Mouse (Mus musculus) lung, postnatal 10 days (tissue): ENCODE measurements around the gene Nrros.

Experiments
- DNase-seq: peaks from one replicate; pipeline ENCODE4 v3.0.0; 2021

Gene Nrros

GRCm38 (mm10) chr16:32160742-32161323 lies 4.6 kb downstream of the Nrros start:
- DNase-seq: no peak

GRCm38 (mm10) chr16:32158966-32159365 lies 6.4 kb downstream of the Nrros start:
- DNase-seq: no peak

DNA sequence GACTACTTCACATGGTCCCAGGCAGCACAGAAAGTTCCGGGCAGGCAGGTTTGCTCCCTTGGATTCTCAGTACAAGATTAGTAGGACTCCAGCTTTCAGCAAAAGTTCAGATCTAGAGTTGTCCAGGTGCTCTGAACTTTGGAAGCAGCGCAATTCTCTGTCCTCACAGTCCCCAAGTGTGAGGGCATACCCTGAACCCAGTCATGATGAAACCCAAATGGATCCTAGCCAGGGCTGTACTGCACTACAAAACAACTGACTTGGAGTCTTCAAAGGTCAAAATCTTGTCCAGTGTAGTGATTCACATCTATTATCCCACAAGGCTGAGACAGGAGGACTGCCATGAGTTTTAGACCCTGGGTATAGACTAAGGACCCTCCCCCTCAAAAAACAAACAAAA lies 8.0 kb downstream of the Nrros start:
- DNase-seq: no peak

GRCm38 (mm10) chr16:32156719-32157118 lies 8.7 kb downstream of the Nrros start:
- DNase-seq: no peak

GRCm38 (mm10) chr16:32154437-32154836 lies 11.0 kb downstream of the Nrros start:
- peak; percentile 38 for DNase-seq

- DNase-seq: no peak
Measured at GRCm38 (mm10) chr16:32153976-32154375, 11.4 kb downstream of the Nrros start.

- no peak for DNase-seq
Measured at GRCm38 (mm10) chr16:32147589-32148207, 17.7 kb downstream of the Nrros start.

DNA sequence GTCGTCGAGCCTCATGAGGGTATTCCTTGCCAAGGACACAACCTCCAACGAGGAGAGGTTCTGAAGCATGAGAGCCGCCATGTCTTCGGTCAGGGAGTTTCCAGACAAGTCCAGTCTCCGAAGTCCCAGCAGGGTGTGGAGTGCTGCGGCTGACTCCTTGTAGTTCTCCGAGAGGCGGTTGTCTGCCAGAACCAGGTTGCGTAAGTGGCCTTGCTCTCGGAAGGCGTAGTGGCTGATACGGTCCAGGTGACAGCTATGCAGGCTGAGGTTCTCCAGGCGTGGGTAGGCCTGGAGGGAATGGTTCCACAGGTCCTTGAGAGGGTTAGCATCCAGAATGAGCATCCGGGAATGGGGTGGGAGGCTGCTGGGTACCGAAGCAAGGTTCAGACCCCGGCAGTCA lies 20.8 kb downstream of the Nrros start:
- DNase-seq: no peak

DNA sequence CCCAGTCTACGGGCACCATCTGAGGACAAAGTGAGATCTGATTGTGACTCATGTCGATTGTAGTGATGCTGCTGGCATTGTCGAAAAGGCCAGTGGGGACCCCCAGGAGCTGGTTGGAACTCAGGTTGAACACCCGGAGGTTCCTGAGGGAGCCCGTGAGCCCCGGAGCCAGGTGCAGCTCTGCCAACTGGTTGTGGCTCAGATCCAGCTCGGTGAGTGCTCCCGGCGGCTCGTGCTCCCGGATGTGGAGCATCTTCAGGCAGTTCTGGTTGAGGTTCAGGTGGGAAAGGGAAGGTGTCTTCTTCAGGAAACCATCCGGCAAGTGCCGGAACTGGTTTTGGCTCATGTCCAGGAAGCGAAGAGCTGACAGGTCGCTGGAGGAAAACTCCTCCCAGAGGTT lies 21.6 kb downstream of the Nrros start:
- DNase-seq: no peak

GRCm38 (mm10) chr16:32138954-32139353 lies 26.4 kb downstream of the Nrros start:
- DNase-seq: no peak

DNA sequence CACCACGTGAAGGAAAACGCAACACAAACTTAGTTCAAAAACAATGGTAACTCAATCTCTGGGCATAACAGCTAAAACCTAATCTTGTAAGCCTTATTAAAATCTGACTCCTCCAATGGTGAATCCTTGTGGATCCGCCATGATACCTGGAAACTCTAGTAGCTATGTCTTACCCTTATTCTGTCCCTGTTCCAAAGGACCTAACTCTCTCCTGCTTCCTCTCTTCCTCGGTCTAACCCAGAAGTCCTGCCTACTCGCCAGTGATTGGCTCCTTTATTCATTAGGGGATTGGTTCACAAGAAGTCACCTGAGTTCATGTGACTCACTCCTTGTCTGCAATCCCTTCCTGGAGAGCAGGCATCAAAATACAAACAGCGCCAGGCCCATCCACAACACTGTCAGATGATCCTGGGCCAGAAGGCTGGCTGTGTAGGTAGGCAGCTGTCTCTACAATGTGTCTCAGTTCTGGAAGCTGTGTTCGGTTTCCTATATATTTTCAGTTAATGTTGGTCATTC lies 29.5 kb downstream of the Nrros start:
- no peak for DNase-seq

- no peak for DNase-seq
Measured at GRCm38 (mm10) chr16:32133148-32133547, 32.2 kb downstream of the Nrros start.

DNA sequence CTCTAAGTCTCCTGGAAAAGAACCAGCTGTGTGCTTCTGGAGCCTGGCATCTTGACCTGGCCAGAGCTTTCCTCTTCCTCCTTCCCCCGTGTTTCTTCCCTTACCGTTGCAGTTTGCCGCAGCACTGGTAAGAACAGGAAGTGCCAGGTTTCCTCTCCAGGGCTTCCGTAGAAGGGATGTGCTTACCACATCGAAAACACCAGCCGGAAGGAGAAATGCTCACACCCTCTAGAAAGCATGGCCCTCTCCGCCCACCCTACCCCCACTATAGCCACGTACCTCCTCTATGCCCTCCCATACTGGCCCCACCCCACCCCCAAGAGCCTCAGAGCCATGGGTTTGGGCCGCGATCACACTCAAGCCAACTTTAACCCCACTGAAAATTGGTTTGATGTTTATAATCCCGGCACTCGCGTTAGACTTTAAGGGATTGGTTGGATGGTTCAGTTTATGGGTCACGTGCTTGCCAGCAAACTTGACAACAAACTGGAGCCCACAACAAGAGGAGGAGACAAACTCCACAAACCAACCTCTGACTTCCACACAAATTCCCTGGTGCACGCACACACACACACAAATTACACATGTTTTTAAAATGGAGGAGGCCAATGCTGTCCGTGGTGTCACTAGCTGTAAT lies 35.1 kb downstream of the Nrros start:
- DNase-seq: peak; percentile 79

DNA sequence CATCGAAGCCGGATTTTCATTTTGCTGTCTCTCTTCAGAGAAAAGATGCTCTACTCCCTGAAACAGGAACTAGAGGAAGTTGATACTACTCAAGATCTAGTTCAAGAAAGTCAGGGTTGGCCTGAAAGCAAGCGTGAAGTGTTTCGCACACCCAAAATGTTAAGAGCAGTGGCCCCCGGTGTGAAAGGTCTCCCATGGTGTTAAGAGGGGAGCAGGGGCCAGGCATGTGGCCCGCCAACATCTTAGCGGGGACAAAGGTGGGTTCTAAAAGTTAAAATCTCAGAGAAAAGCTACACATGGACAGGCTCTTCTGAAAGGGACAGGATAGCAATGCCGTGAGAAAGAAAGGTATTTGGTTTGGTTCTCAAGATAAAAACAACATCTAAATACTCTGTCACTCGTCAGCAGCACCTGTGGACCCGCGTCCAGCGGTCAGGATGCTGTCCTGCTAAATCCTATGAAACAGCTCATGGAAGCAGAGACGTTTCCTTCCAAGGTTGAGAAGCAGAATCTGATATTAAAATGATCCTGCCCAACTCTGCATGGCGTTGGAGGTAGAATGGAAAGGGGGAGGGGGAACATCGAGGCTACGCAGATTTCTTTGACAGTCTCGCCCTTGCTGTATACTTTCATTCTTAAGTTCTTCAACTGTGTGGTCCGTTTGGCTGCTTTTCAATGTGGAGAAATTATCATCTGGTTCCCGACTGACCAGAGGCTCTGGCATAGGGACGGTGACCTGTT lies 35.8 kb downstream of the Nrros start:
- no peak for DNase-seq

DNA sequence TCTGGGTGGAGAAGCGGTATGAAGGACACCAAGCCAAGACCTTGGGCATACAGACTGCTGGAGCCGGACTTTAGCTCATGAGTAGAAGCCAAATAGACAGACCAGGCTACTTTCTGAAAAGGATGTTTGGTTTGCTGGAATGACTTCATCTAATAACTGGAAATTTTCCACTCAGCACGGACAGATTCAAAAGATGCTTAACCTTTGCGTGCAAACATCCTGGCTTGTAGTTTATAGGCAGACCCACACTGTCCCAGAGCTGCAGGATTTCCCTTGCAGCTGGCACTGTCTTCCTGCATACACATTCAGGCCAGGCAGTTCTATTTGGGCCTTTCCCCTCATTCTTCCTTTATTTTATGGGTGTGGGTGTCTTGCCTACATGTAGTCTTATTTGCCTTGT lies 38.3 kb downstream of the Nrros start:
- peak; percentile 65 for DNase-seq

DNA sequence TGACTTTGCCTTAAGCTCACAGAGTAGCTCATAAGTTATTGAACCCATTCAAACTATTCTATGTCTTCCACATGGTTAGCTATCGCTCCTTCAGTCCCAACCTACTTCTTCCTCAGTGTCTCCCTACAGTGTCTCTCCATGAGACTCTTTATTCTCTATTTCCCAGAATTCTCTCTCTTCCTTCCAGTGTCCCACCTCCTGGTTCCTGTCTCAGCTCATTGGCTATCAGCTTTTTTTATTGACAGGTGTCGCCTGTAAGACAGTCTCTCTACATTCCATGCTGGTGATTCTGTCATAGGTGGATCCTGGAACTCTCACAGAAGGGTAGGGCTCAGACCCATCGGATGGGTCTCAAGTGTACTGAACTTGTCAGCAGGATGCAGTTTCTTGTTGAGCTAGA lies 40.0 kb downstream of the Nrros start:
- no peak for DNase-seq

DNA sequence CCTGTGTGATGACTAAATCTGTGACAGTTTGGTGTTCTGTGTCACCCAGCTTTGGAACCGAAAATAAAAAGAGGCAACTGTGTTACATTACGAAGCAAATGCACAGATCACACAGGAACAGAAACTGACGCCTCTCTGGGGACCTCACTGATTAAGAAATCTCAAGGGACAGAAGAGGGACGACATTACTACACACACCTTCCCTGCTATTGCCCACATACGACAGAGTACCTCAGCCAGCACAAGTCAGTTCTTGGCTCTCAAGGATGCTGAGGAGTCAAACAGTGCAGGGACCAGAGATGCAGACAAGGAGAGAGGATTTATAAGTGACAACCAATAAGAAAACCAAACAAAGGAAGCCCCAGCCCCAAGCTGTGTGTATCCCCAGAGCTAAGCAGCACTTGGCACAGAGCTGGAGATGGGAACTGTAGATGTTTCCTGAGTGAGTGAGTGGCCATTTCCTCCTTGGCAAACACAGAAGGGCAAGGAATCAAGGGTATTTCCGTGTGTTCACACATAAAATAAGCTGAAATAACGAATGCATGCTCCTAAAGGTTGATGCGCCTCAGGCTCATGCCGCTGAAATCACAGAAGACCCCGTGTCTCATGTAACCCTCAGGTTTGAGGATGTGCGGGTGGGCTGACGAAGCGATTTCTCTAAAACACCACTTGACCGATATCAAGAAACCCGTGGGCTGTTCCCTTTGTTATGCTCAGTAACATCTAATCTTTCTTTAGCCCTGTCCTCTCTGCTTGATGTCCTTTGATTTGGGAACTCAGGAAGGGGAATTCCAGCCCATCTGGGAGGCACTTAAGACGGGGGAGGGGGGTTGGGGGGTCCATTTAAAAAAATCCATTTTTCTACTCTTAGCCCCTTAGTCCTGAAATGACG lies 40.7 kb downstream of the Nrros start:
- peak; percentile 68 for DNase-seq

DNA sequence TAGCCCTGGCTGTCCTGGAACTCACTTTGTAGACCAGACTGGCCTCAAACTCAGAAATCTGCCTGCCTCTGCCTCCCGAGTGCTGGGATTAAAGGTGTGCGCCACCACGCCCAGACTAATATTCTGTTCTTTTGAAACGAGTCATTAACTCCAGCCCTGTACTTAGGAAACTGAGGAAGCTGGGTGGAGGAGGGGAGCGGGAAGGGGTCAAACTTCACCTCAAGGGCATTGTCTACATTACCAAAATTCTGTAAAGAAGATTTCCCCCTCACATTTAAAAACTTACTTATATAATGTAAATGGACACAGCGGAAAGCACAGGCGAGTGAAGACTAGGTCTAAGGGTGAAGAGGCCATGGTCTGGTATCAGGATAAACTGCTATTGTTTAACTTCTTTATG lies 41.4 kb downstream of the Nrros start:
- no peak for DNase-seq

DNA sequence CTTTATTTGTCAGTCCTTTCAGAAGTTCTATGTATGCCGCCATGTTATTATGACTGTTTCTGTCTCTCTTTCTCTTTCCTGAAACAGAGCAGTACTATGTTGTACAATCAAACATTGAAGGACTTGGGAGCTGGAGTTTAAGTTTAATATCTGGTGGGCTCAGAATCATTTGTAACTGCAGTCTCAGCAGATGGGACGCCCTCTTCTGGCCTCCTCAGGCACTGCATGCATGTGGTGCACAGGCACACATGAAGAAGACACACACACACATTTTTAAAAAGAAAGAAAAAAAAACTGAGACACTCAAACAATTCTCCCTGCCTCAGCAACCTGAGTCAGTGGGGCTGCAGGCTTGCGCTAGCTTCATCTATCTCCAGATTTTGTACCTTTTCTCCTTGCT lies 44.9 kb downstream of the Nrros start:
- DNase-seq: no peak

DNA sequence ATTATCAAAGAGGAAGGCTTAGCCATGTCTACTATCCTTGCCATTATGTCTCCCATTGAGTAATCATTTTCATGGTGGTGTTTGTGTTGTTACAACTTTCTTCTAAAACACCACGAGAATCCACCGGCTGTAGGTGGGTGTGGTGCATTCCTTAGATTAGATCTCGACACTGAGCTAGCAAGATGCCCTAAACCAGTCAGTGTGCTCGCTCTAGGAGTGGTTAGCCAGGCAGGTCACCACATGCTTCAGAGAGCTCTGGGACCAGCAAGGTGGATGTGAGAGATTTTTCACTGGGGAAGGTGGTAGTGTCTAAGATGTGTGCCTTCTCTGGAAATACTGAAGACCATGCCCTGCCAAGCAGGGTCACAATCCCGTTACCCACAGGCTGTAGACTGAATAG lies 49.2 kb downstream of the Nrros start:
- DNase-seq: no peak

GRCm38 (mm10) chr16:32115781-32116180 lies 49.6 kb downstream of the Nrros start:
- DNase-seq: no peak

GRCm38 (mm10) chr16:32114968-32115695 lies 50.3 kb downstream of the Nrros start:
- peak; percentile 90 for DNase-seq
